Mouse (Mus musculus) MEL (cell line): ENCODE measurements around the gene Arsg.

Source experiments
- CHD2 ChIP-seq: IDR thresholded peaks from 2 replicates; pipeline ENCODE4 v1.6.1; 2011; ENCODE audit warnings: low read length, improper control_type of control experiment
- CTCF ChIP-seq, 3 experiments: IDR thresholded peaks in 2 of 3; conservative IDR thresholded peaks in 1 of 3; 2 replicates each; pipeline ENCODE4 v1.5.1; 2011 to 2012; ENCODE audit warnings: low read length in 3 of 3, low read depth in 2 of 3, mild to moderate bottlenecking in 2 of 3, improper control_type of control experiment in 1 of 3, inconsistent platforms in 1 of 3, mixed read lengths in 1 of 3, moderate library complexity in 1 of 3; ENCODE audit not compliant: control insufficient read depth in 1 of 3, insufficient read depth in 1 of 3, poor library complexity in 1 of 3, severe bottlenecking in 1 of 3
- E2F4 ChIP-seq: IDR thresholded peaks from 2 replicates; pipeline ENCODE4 v1.6.1; 2011; ENCODE audit warnings: low read depth, low read length, improper control_type of control experiment, borderline replicate concordance
- ETS1 ChIP-seq: IDR thresholded peaks from 2 replicates; pipeline ENCODE4 v1.6.1; 2012; ENCODE audit warnings: low read depth, mild to moderate bottlenecking, inconsistent platforms, low read length, improper control_type of control experiment, moderate library complexity
- KAT2A ChIP-seq: conservative IDR thresholded peaks from 2 replicates; pipeline ENCODE4 v1.6.1; 2012; ENCODE audit warnings: low read depth, low read length, improper control_type of control experiment, inconsistent platforms
- NRF1 ChIP-seq: IDR thresholded peaks from 2 replicates; pipeline ENCODE4 v1.6.1; 2014; ENCODE audit warnings: low read depth, mild to moderate bottlenecking, inconsistent platforms, low read length, improper control_type of control experiment, moderate library complexity; ENCODE audit not compliant: poor library complexity, insufficient read depth, severe bottlenecking
- POLR2A ChIP-seq, 2 experiments: IDR thresholded peaks; 2 replicates each; pipeline ENCODE4 v1.6.1; 2011 to 2012; ENCODE audit warnings: low read length in 2 of 2, mild to moderate bottlenecking in 2 of 2, control low read depth in 1 of 2, improper control_type of control experiment in 1 of 2, low read depth in 1 of 2, moderate library complexity in 1 of 2; ENCODE audit not compliant: control insufficient read depth in 1 of 2, insufficient read depth in 1 of 2, poor library complexity in 1 of 2
- USF1 ChIP-seq: IDR thresholded peaks from 2 replicates; pipeline ENCODE4 v1.6.1; 2014; ENCODE audit warnings: low read depth, mild to moderate bottlenecking, inconsistent platforms, low read length, improper control_type of control experiment, moderate library complexity
- USF2 ChIP-seq, 2 experiments: IDR thresholded peaks; 2 replicates each; pipeline ENCODE4 v1.6.1; 2011 to 2012; ENCODE audit warnings: improper control_type of control experiment in 2 of 2, low read length in 2 of 2, borderline replicate concordance in 1 of 2, inconsistent platforms in 1 of 2, low read depth in 1 of 2, mild to moderate bottlenecking in 1 of 2; ENCODE audit not compliant: insufficient read depth in 1 of 2
- ZC3H11A ChIP-seq: IDR thresholded peaks from 2 replicates; pipeline ENCODE4 v1.6.1; 2012; ENCODE audit warnings: low read depth, mild to moderate bottlenecking, inconsistent platforms, low read length, improper control_type of control experiment
- ZMIZ1 ChIP-seq: IDR thresholded peaks from 2 replicates; pipeline ENCODE4 v1.6.1; 2012; ENCODE audit warnings: low read depth, mild to moderate bottlenecking, inconsistent platforms, low read length, improper control_type of control experiment, moderate library complexity
- ZNF384 ChIP-seq: IDR thresholded peaks from 2 replicates; pipeline ENCODE4 v1.6.1; 2012; ENCODE audit warnings: low read depth, mild to moderate bottlenecking, inconsistent platforms, low read length, improper control_type of control experiment

DNA sequence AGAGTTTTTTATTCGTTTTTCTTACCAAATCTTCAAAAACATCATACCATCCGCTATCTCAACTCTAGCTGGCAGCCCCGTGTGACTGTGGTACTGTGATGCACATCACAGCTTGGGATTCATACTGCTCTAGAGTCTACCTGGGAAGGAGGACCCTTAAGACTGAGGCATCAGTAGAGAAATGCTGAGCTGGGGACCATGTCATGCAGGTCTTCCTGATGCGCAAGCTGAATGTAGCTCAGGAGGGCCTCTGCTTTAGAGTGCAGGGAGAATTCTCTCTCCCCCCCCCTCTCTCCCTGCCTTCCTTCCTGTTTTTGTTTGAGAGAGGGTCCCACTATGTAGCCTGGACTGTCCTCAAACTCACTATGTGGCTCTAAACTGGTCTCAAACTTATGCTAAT is 32.5 kb upstream of the Arsg start:
- no peak for TF ChIP-seq CTCF (IDR thresholded peaks at IDR 0.05 in 2 of 3, conservative IDR thresholded peaks at IDR 0.05 in 1 of 3; ENCODE audit: control insufficient read depth in 1 of 3, insufficient read depth in 1 of 3, low read depth in 2 of 3, low read length in 3 of 3, poor library complexity in 1 of 3, severe bottlenecking in 1 of 3)
- TF ChIP-seq USF1: no peak
- TF ChIP-seq CHD2: no peak
- no peak for TF ChIP-seq KAT2A
- TF ChIP-seq ZC3H11A: no peak
- TF ChIP-seq ZNF384: no peak
- no peak for TF ChIP-seq ZMIZ1
- TF ChIP-seq E2F4: no peak
- TF ChIP-seq POLR2A (IDR thresholded peaks at IDR 0.05; ENCODE audit: control insufficient read depth in 1 of 2, insufficient read depth in 1 of 2, low read depth in 1 of 2, low read length in 2 of 2, poor library complexity in 1 of 2): no peak
- TF ChIP-seq USF2 (IDR thresholded peaks at IDR 0.05; ENCODE audit: borderline replicate concordance in 1 of 2, insufficient read depth in 1 of 2, low read depth in 1 of 2, low read length in 2 of 2): no peak
- TF ChIP-seq ETS1: no peak
- TF ChIP-seq NRF1: no peak
